Mouse (Mus musculus): Measurements from ENCODE around the gene Trappc10. TPM values are rescaled to one million over a fixed set of nuclear protein-coding genes. Genes with fewer than 3 reads are reported as not detected.

Gene Trappc10
- polyA plus RNA-seq, 1 experiment: 41.8 TPM

DNA sequence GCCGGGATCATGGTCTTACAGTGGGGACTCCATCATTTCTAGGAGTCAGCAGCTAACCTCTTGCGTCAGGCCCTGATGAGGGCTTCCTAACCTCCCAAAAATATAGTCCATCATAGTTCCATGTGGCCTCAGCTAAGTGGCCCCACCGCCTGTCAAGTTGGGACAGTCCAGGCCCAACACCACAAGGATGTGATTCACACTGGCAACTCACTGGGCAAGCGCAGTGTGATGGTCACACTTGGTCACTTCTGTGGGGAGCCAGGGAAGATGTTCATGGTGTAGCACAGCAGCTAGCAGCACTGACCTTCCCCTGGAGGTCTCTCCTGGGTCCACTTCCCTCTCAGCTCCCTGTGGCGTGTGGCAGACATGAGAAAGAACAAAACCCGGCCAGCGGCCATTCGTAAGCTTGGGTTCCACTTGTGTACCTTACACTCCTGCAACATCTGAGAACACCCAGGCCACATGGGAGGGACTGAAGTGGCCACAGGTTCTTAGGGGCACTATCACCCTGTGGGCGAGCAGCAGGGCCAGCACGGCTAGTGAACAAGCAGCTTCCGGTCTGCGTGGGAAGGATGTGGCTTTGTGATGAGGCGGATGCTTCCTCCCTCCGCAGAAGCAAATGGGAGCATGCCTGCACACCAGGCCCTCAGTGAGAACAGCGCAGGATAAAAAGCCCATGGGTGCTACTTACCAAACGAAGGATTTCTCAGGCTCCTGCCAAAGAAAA lies 83.9 kb downstream of the Trappc10 start:
- H3K27ac ChIP-seq (ENCODE audit: insufficient read depth, low read length): peak overlapping the region; percentile 79
- DNase-seq (ENCODE audit: low read depth in 1 of 2, low spot score in 2 of 2): peak in 1 of 2 experiments; percentile 71
- no peak overlapping the region; the same call in 1 of the 2 replicates for H3K4me3 ChIP-seq (ENCODE audit: extremely low read depth, insufficient read depth, insufficient read length)
- peaks cover 30% of the 10 kb centered on the region; the same call in 1 of the 2 replicates for H3K4me1 ChIP-seq (ENCODE audit: control insufficient read depth, insufficient read depth, insufficient read length)
- H3K27me3 ChIP-seq (ENCODE audit: control insufficient read depth, insufficient read depth, low read length): no peaks in the 10 kb centered on the region
- TF ChIP-seq POLR2A (IDR thresholded peaks at IDR 0.05; ENCODE audit: low read depth, low read length) (peak; percentile 56), CTCF (IDR thresholded peaks at IDR 0.05; ENCODE audit: extremely low read depth, insufficient read depth, insufficient read length, insufficient replicate concordance) (no peak)
- WGBS: 38% methylated on average over 16 of the region's 16 CpGs
- H3K36me3 ChIP-seq (ENCODE audit: control insufficient read depth, insufficient read depth, low read length): peaks cover 7% of the 10 kb centered on the region

DNA sequence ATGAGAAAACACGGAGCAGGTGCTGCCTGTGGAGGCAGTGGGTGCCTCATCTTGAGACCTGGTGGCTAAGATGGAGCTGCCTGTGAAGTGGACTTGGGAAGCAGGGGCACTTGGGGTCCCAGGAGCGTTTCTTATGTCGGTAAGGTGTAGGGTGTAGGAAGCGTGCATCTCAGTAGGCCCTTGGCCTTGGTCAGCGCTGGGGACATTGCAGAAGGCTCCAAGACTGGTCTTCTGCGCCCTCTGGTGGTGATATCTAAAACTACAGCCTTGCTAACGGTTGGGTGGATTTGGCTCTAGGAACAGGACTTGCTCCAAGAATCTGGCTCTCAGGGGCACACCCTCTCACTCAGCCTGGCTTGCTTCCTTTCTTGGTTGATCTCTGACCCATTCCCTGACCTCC lies 84.5 kb downstream of the Trappc10 start:
- TF ChIP-seq CTCF (IDR thresholded peaks at IDR 0.05; ENCODE audit: extremely low read depth, insufficient read depth, insufficient read length, insufficient replicate concordance) (peak; percentile 90; the same call in 1 of the 2 replicates), POLR2A (IDR thresholded peaks at IDR 0.05; ENCODE audit: low read depth, low read length) (no peak)
- no peaks in the 10 kb centered on the region for H3K27me3 ChIP-seq (ENCODE audit: control insufficient read depth, insufficient read depth, low read length)

GRCm38 (mm10) chr10:78159252-78159878 lies 85.1 kb downstream of the Trappc10 start:
- peak overlapping the region; percentile 28 for H3K4me3 ChIP-seq (ENCODE audit: extremely low read depth, insufficient read depth, insufficient read length)
- H3K36me3 ChIP-seq (ENCODE audit: control insufficient read depth, insufficient read depth, low read length): peaks cover 4% of the 10 kb centered on the region
- H3K27me3 ChIP-seq (ENCODE audit: control insufficient read depth, insufficient read depth, low read length): no peaks in the 10 kb centered on the region
- H3K27ac ChIP-seq (ENCODE audit: insufficient read depth, low read length): peak overlapping the region; percentile 87
- peaks cover 30% of the 10 kb centered on the region; the same call in 1 of the 2 replicates for H3K4me1 ChIP-seq (ENCODE audit: control insufficient read depth, insufficient read depth, insufficient read length)
- TF ChIP-seq CTCF (IDR thresholded peaks at IDR 0.05; ENCODE audit: extremely low read depth, insufficient read depth, insufficient read length, insufficient replicate concordance) (no peak), POLR2A (IDR thresholded peaks at IDR 0.05; ENCODE audit: low read depth, low read length) (0 out of 2 replicates have a peak, but pooled peaks have one; percentile 3)
- 11% methylated on average over 17 of the region's 17 CpGs for WGBS
- DNase-seq (ENCODE audit: low read depth in 1 of 2, low spot score in 2 of 2): peak; percentile 45 to 78

More for the DNA sequence above, 84.5 kb downstream of the Trappc10 start:
- peak; percentile 61 to 86 for DNase-seq (ENCODE audit: low read depth in 1 of 2, low spot score in 2 of 2)
- Histone ChIP-seq H3K4me1 (ENCODE audit: control insufficient read depth, insufficient read depth, insufficient read length) (peaks cover 30% of the 10 kb centered on the region; the same call in 1 of the 2 replicates), H3K27ac (ENCODE audit: insufficient read depth, low read length) (peak overlapping the region; percentile 87), H3K36me3 (ENCODE audit: control insufficient read depth, insufficient read depth, low read length) (peaks cover 5% of the 10 kb centered on the region), H3K4me3 (ENCODE audit: extremely low read depth, insufficient read depth, insufficient read length) (peak overlapping the region; percentile 28; the same call in 1 of the 2 replicates)
- WGBS: 4% methylated on average over 7 of the region's 7 CpGs

DNA sequence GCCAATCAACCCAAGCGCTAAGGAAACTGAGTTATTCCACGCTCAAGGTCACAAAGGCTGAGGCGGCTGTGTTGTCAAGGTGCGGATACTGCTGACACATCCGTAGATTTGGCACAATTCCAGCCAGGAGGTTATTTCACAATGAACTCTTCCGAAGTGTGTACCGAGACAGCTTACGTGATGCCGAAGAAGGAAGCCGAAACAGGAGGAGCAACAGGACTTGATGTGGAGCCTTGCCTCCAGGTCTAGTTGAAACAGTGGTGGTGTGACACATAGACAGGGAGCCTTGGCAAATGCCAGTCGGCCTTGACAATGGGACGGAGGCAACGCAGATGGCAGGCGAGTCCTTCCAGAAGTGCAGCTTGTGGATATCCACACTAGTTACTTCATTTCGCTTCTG lies 86.4 kb downstream of the Trappc10 start:
- peaks cover 4% of the 10 kb centered on the region for H3K36me3 ChIP-seq (ENCODE audit: control insufficient read depth, insufficient read depth, low read length)
- TF ChIP-seq CTCF (IDR thresholded peaks at IDR 0.05; ENCODE audit: extremely low read depth, insufficient read depth, insufficient read length, insufficient replicate concordance): no peak
- TF ChIP-seq POLR2A (IDR thresholded peaks at IDR 0.05; ENCODE audit: low read depth, low read length): no peak
- no peak overlapping the region for H3K4me3 ChIP-seq (ENCODE audit: extremely low read depth, insufficient read depth, insufficient read length)
- peaks cover 30% of the 10 kb centered on the region; the same call in 1 of the 2 replicates for H3K4me1 ChIP-seq (ENCODE audit: control insufficient read depth, insufficient read depth, insufficient read length)
- H3K27me3 ChIP-seq (ENCODE audit: control insufficient read depth, insufficient read depth, low read length): no peaks in the 10 kb centered on the region
- no peak for DNase-seq (ENCODE audit: low read depth in 1 of 2, low spot score in 2 of 2)
- 87% methylated on average over 15 of the region's 15 CpGs for WGBS
- H3K27ac ChIP-seq (ENCODE audit: insufficient read depth, low read length): peak overlapping the region; percentile 72; the same call in 1 of the 2 replicates

DNA sequence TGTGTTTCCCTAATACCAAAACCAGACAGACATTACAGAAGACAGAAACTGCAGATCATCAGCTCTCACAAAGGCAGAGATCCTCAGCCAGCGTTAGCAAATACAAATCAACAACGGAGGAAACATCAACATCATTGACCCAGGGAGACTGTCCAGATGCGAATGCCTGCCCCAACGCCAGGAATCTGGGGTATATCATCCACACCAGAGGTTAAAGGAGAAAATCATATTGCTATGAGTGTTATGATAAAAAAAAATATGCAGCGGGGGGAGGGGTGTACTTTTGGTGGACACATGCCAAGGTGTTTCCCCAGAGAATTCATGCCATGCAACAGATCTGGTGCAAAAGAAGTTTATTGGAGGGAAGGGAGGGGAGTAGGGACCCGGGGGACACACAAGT lies 87.5 kb downstream of the Trappc10 start:
- Histone ChIP-seq H3K27me3 (ENCODE audit: control insufficient read depth, insufficient read depth, low read length) (no peaks in the 10 kb centered on the region), H3K27ac (ENCODE audit: insufficient read depth, low read length) (no peak overlapping the region), H3K4me3 (ENCODE audit: extremely low read depth, insufficient read depth, insufficient read length) (no peak overlapping the region), H3K36me3 (ENCODE audit: control insufficient read depth, insufficient read depth, low read length) (no peaks in the 10 kb centered on the region), H3K4me1 (ENCODE audit: control insufficient read depth, insufficient read depth, insufficient read length) (peaks cover 30% of the 10 kb centered on the region; the same call in 1 of the 2 replicates)
- no peak for DNase-seq (ENCODE audit: low read depth in 1 of 2, low spot score in 2 of 2)
- WGBS: 84% methylated on average over 6 of the region's 6 CpGs
- TF ChIP-seq POLR2A (IDR thresholded peaks at IDR 0.05; ENCODE audit: low read depth, low read length): no peak
- TF ChIP-seq CTCF (IDR thresholded peaks at IDR 0.05; ENCODE audit: extremely low read depth, insufficient read depth, insufficient read length, insufficient replicate concordance): no peak

- Histone ChIP-seq H3K36me3 (ENCODE audit: control insufficient read depth, insufficient read depth, low read length) (no peaks in the 10 kb centered on the region), H3K27me3 (ENCODE audit: control insufficient read depth, insufficient read depth, low read length) (no peaks in the 10 kb centered on the region), H3K27ac (ENCODE audit: insufficient read depth, low read length) (peak overlapping the region; percentile 96), H3K4me1 (ENCODE audit: control insufficient read depth, insufficient read depth, insufficient read length) (peaks cover 16% of the 10 kb centered on the region), H3K4me3 (ENCODE audit: extremely low read depth, insufficient read depth, insufficient read length) (no peak overlapping the region)
- 28% methylated on average over 10 of the region's 10 CpGs for WGBS
- peak; percentile 37 to 49 for DNase-seq (ENCODE audit: low read depth in 1 of 2, low spot score in 2 of 2)
- no peak for TF ChIP-seq CTCF (IDR thresholded peaks at IDR 0.05; ENCODE audit: extremely low read depth, insufficient read depth, insufficient read length, insufficient replicate concordance)
- no peak for TF ChIP-seq POLR2A (IDR thresholded peaks at IDR 0.05; ENCODE audit: low read depth, low read length)
These were observed 95.3 kb downstream of the Trappc10 start for GRCm38 (mm10) chr10:78148834-78149766.

All from spleen, adult 2 months (tissue).